Mouse (Mus musculus) hindbrain, embryonic 15.5 days (tissue): ENCODE data around the gene Ckm. TPM values are rescaled to one million over a fixed set of nuclear protein-coding genes. Genes with fewer than 3 reads are reported as not detected.

Experiments used
- ATAC-seq: fragments of 200-750 bp; cut with Nextera tagmentation; 2 replicates; pipeline ENCODE4 v1.8.0; 2017; ENCODE audit warnings: low read depth, moderate number of reproducible peaks, moderate TSS enrichment; ENCODE audit not compliant: low FRiP score
- H3K27ac ChIP-seq: fragments of 300-500 bp; sonication (generic); replicated peaks from 2 replicates; pipeline ENCODE4 v1.5.1; 2015; ENCODE audit warnings: mild to moderate bottlenecking, inconsistent platforms
- H3K27me3 ChIP-seq: fragments of 300-500 bp; sonication (generic); 2 replicates; pipeline ENCODE4 v1.6.1; 2015; ENCODE audit warnings: control low read depth, inconsistent platforms
- H3K36me3 ChIP-seq: fragments of 300-500 bp; sonication (generic); 2 replicates; pipeline ENCODE4 v1.6.1; 2015; ENCODE audit warnings: control low read depth, inconsistent platforms
- H3K4me1 ChIP-seq: fragments of 300-500 bp; sonication (generic); replicated peaks from 2 replicates; pipeline ENCODE4 v1.6.1; 2015; ENCODE audit warnings: control low read depth, inconsistent platforms
- H3K4me2 ChIP-seq: fragments of 300-500 bp; sonication (generic); 2 replicates; pipeline ENCODE4 v1.6.1; 2015; ENCODE audit warnings: moderate library complexity, mild to moderate bottlenecking, inconsistent platforms
- H3K4me3 ChIP-seq: fragments of 300-500 bp; sonication (generic); 2 replicates; pipeline ENCODE4 v1.5.1; 2015; ENCODE audit warnings: mild to moderate bottlenecking, inconsistent platforms
- H3K9ac ChIP-seq: fragments of 300-500 bp; sonication (generic); 2 replicates; pipeline ENCODE4 v1.6.1; 2015; ENCODE audit warnings: inconsistent platforms
- H3K9me3 ChIP-seq: fragments of 300-500 bp; sonication (generic); 2 replicates; pipeline ENCODE4 v1.6.1; 2016; ENCODE audit warnings: control low read depth, inconsistent platforms
- WGBS: fragments of 180-500 bp; shearing (Covaris S2); methylation state at CpG from one replicate; pipeline ENCODE4 v1.1.7; 2015; 5-methylcytosine and 5-hydroxymethylcytosine counted together
- polyA plus RNA-seq: library from polyadenylated mRNA; unstranded; fragments of >200 nt; fragmentation: Nextera tagmentation; extraction: Ambion mirVana; gene quantifications from 2 replicates; pipeline ENCODE4 v1.2.1, GENCODE M21; 2015

Ckm gene
- polyA plus RNA-seq, 1 experiment from 2014 or later: 0.23 TPM

GRCm38 (mm10) chr7:19443344-19443743, 38.8 kb downstream of the Ckm start:
- Histone ChIP-seq H3K27ac (no peak overlapping the region), H3K4me2 (no peak overlapping the region), H3K9ac (no peak overlapping the region), H3K4me3 (no peak overlapping the region), H3K4me1 (no peaks in the 10 kb centered on the region), H3K9me3 (no peaks in the 10 kb centered on the region), H3K36me3 (peaks cover 54% of the 10 kb centered on the region), H3K27me3 (no peaks in the 10 kb centered on the region)
- ATAC-seq: peak; percentile 46
- WGBS: 46% methylated on average over 3 of the region's 3 CpGs

- Histone ChIP-seq H3K9me3 (no peaks in the 10 kb centered on the region), H3K27ac (no peak overlapping the region), H3K9ac (no peak overlapping the region), H3K4me3 (no peak overlapping the region), H3K4me2 (no peak overlapping the region), H3K36me3 (peaks cover 65% of the 10 kb centered on the region), H3K4me1 (no peaks in the 10 kb centered on the region), H3K27me3 (no peaks in the 10 kb centered on the region)
- WGBS: 83% methylated on average over 12 of the region's 12 CpGs
- no peak for ATAC-seq
These were observed 40.2 kb downstream of the Ckm start for GRCm38 (mm10) chr7:19444801-19445200.

GRCm38 (mm10) chr7:19447689-19448088, 43.1 kb downstream of the Ckm start:
- H3K36me3 ChIP-seq: peaks cover 58% of the 10 kb centered on the region
- no peak overlapping the region for H3K4me2 ChIP-seq
- H3K27ac ChIP-seq: no peak overlapping the region
- no peaks in the 10 kb centered on the region for H3K4me1 ChIP-seq
- no peak for ATAC-seq
- 92% methylated on average over 16 of the region's 16 CpGs for WGBS
- no peak overlapping the region for H3K9ac ChIP-seq
- H3K9me3 ChIP-seq: no peaks in the 10 kb centered on the region
- H3K27me3 ChIP-seq: no peaks in the 10 kb centered on the region
- H3K4me3 ChIP-seq: no peak overlapping the region

GRCm38 (mm10) chr7:19449165-19449564, 44.6 kb downstream of the Ckm start:
- no peak overlapping the region for H3K27ac ChIP-seq
- H3K4me1 ChIP-seq: no peaks in the 10 kb centered on the region
- H3K27me3 ChIP-seq: no peaks in the 10 kb centered on the region
- no peak overlapping the region for H3K4me2 ChIP-seq
- H3K9ac ChIP-seq: no peak overlapping the region
- no peak for ATAC-seq
- H3K36me3 ChIP-seq: peaks cover 55% of the 10 kb centered on the region
- no peak overlapping the region for H3K4me3 ChIP-seq
- H3K9me3 ChIP-seq: no peaks in the 10 kb centered on the region
- WGBS: 86% methylated on average over 12 of the region's 12 CpGs

DNA sequence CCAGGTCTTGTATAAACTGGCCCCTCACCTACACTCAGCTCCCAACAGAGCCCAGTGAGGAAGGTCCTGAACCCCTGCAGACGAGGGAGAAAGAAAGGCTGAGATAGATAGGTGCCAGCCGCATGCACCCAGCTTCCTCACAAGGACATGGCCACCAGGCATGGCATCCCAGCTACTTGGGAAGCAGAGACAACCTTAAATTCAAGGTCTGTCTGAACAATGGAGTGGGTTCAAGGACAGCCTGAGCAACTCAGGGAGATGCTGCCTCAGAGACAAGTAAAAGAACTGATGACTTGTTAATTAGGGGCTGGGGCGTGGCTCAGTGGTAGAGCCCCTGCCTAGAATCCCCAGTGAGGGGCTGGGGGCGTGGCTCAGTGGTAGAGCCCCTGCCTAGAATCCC, 50.6 kb downstream of the Ckm start:
- 89% methylated on average over 4 of the region's 4 CpGs for WGBS
- no peak overlapping the region for H3K27ac ChIP-seq
- no peak overlapping the region for H3K4me2 ChIP-seq
- H3K27me3 ChIP-seq: no peaks in the 10 kb centered on the region
- no peaks in the 10 kb centered on the region for H3K9me3 ChIP-seq
- H3K4me3 ChIP-seq: no peak overlapping the region
- ATAC-seq: no peak
- H3K9ac ChIP-seq: no peak overlapping the region
- H3K36me3 ChIP-seq: peaks cover 16% of the 10 kb centered on the region
- peaks cover 30% of the 10 kb centered on the region for H3K4me1 ChIP-seq

DNA sequence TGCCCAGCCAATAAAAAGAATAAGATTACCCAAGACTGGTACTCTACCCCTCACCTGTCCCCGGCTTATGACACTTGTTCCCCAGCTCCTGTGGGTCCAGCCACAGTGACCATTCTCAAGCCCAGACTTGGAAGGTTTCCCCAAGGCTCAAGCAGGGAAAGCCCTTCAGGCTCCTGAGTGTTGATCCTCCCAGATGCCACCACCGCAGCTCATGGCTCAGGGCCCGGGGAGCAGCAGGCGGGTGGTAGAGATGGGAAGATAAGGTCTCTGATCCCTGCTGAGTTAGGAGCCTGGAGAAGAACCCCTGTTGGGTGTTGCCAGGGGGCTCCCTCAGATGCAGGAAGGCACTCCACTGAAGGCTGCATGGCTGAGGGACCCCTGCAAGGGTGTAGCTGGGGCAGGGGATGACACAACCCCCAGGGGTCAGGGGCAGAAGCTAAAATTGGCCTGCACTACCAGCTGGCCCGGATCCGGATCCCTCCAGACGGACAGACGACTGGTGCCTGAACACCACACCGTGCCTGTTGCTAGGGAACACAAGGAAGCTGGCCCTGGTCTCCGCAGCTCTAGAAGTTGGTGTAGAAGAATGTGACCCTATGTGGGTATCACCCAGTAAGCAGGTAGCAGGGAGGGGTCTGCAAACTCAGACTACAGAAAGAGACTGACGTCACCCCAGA, 51.4 kb downstream of the Ckm start:
- H3K27me3 ChIP-seq: no peaks in the 10 kb centered on the region
- H3K9ac ChIP-seq: no peak overlapping the region
- WGBS: 44% methylated on average over 11 of the region's 11 CpGs
- peaks cover 9% of the 10 kb centered on the region for H3K36me3 ChIP-seq
- H3K4me2 ChIP-seq: peak overlapping the region; percentile 97; the same call in 1 of the 2 replicates
- no peak for ATAC-seq
- no peak overlapping the region for H3K27ac ChIP-seq
- H3K9me3 ChIP-seq: no peaks in the 10 kb centered on the region
- peaks cover 30% of the 10 kb centered on the region for H3K4me1 ChIP-seq
- no peak overlapping the region for H3K4me3 ChIP-seq

DNA sequence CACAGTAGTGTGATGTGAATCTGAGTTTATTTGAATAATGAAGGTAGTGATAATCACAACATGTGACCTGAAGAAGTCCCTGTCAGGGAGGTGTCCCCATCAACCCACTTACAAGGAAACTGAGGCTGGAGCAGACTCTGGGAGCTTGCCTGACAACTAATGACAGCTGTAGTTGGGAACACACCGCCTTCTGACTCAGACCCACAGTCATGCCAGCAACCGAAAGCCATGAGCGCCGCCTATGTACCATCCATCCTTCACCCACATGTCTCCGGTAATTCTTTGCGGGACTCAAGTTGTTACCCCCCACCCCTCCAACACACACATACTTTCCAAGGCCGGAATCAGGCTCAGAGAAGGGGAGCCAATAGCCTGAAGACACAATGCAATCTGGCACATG, 52.1 kb downstream of the Ckm start:
- WGBS: 95% methylated on average over 7 of the region's 7 CpGs
- Histone ChIP-seq H3K27ac (no peak overlapping the region), H3K36me3 (peaks cover 2% of the 10 kb centered on the region), H3K4me1 (peaks cover 30% of the 10 kb centered on the region), H3K4me3 (peak overlapping the region; percentile 90), H3K9me3 (no peaks in the 10 kb centered on the region), H3K27me3 (no peaks in the 10 kb centered on the region), H3K4me2 (peak overlapping the region; percentile 97), H3K9ac (no peak overlapping the region)
- no peak for ATAC-seq

DNA sequence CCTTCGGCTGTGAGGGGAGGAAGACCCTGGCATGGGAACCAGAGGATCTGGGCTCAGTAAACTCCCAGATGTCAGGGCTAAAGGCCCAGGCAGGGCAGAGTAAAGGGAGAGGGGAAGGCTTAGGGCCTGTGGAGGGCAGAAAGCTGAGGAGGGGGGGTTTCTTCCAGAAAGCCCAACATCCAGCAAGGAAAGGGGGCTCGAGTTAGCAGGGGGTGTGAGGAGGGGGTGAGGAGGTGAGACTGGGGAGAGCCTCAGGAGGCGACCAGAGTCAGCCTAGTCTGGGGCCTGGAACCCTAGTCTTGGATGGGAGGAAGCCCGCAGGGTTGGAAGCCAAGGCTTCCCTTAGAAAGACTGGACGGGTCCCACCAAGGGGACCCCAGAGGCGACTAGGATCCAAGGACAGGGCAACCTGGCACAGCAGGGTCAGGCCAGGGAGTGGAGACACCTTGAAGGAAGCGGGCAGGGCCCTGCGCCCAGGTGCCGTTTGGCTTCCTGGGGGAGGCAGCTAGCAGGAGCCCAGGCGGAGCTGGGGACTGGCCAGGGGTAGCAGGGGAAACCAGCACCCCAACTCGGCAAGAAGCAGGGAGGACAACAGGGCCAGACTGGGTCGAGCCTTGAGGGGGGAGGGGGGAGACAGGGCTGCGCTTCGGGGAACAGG, 53.0 kb downstream of the Ckm start:
- Histone ChIP-seq H3K27me3 (no peaks in the 10 kb centered on the region), H3K4me1 (peaks cover 30% of the 10 kb centered on the region), H3K9me3 (no peaks in the 10 kb centered on the region), H3K27ac (peak overlapping the region; percentile 78), H3K9ac (peak overlapping the region; percentile 70), H3K36me3 (no peaks in the 10 kb centered on the region), H3K4me2 (peak overlapping the region; percentile 97), H3K4me3 (peak overlapping the region; percentile 90)
- 7% methylated on average over 13 of the region's 14 CpGs for WGBS
- ATAC-seq: peak; percentile 23

DNA sequence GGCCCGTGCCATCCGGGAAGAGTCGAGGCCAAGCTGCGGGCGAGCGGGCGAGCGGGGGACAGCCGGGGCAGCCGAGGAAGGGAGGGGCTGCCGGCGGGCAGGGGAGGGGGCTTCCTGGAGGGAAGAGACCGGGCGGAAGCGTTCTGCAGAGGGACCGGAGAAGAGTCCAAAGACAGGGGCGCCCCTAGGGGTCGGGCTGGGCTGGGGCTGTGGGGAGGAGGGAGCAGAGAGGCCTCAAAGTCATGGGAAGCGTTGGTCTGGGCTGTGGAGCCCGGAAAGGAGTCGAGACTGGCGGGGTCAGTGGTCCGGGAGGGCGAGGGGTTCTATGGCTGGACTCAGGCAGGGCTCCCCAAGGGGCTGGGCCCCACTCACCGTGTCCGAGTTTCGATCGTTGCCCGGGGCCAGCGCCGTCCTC, 53.5 kb downstream of the Ckm start:
- peaks cover 30% of the 10 kb centered on the region for H3K4me1 ChIP-seq
- H3K4me2 ChIP-seq: peak overlapping the region; percentile 97
- peak overlapping the region; percentile 78 for H3K27ac ChIP-seq
- H3K36me3 ChIP-seq: no peaks in the 10 kb centered on the region
- under 1% methylated on average over 26 of the region's 31 CpGs for WGBS
- no peaks in the 10 kb centered on the region for H3K27me3 ChIP-seq
- no peaks in the 10 kb centered on the region for H3K9me3 ChIP-seq
- H3K4me3 ChIP-seq: peak overlapping the region; percentile 90
- peak overlapping the region; percentile 70 for H3K9ac ChIP-seq
- peak; percentile 70 for ATAC-seq

GRCm38 (mm10) chr7:19458591-19459111, 54.1 kb downstream of the Ckm start, which contains the start of gene Mark4:
Gene Mark4, minus strand, starts transcription at chr7:19458821.
- Histone ChIP-seq H3K9me3 (no peaks in the 10 kb centered on the region), H3K9ac (peak within 1 kb of the TSS; percentile 70), H3K27ac (peak within 1 kb of the TSS; percentile 78), H3K36me3 (no peaks in the 10 kb centered on the region), H3K4me1 (peaks cover 30% of the 10 kb centered on the region), H3K4me2 (peak within 1 kb of the TSS; percentile 97), H3K4me3 (peak within 1 kb of the TSS; percentile 90), H3K27me3 (peaks cover 2% of the 10 kb centered on the region; the same call in 1 of the 2 replicates)
- ATAC-seq: peak; percentile 82
- 1% methylated on average over 29 of the region's 42 CpGs for WGBS

GRCm38 (mm10) chr7:19459144-19459870, 54.7 kb downstream of the Ckm start:
- Histone ChIP-seq H3K9me3 (no peaks in the 10 kb centered on the region), H3K9ac (peak overlapping the region; percentile 70), H3K27me3 (peaks cover 8% of the 10 kb centered on the region; the same call in 1 of the 2 replicates), H3K4me3 (peak overlapping the region; percentile 90), H3K36me3 (no peaks in the 10 kb centered on the region), H3K27ac (peak overlapping the region; percentile 78), H3K4me1 (peaks cover 30% of the 10 kb centered on the region), H3K4me2 (peak overlapping the region; percentile 97)
- ATAC-seq: no peak
- WGBS: 12% methylated on average over 6 of the region's 6 CpGs

- no peak overlapping the region for H3K9ac ChIP-seq
- H3K4me2 ChIP-seq: no peak overlapping the region
- no peaks in the 10 kb centered on the region for H3K9me3 ChIP-seq
- H3K4me1 ChIP-seq: peaks cover 30% of the 10 kb centered on the region
- 79% methylated on average over 1 of the region's 1 CpGs for WGBS
- no peak overlapping the region for H3K27ac ChIP-seq
- no peaks in the 10 kb centered on the region for H3K36me3 ChIP-seq
- peaks cover 19% of the 10 kb centered on the region for H3K27me3 ChIP-seq
- no peak for ATAC-seq
- H3K4me3 ChIP-seq: no peak overlapping the region
These were observed 55.9 kb downstream of the Ckm start for GRCm38 (mm10) chr7:19460500-19460899.
